Mouse (Mus musculus) lung, postnatal 0 days (tissue): ENCODE measurements around the gene Gm44503. TPM values are rescaled to one million over a fixed set of nuclear protein-coding genes. Genes with fewer than 3 reads are reported as not detected.

ENCODE experiments used
- ATAC-seq: fragments of 200-750 bp; cut with Nextera tagmentation; 2 replicates; pipeline ENCODE4 v1.8.0; 2017; ENCODE audit warnings: moderate library complexity
- DNase-seq: peaks from one replicate; pipeline ENCODE4 v3.0.0-alpha.2; 2016; ENCODE audit warnings: low spot score
- H3K27ac ChIP-seq: fragments of 300-500 bp; sonication (generic); 2 replicates; pipeline ENCODE4 v1.5.1; 2014; ENCODE audit warnings: antibody characterized with exemption, mild to moderate bottlenecking, low read length, mixed read lengths
- H3K27me3 ChIP-seq: fragments of 300-500 bp; sonication (generic); replicated peaks from 2 replicates; pipeline ENCODE4 v1.6.1; 2014; ENCODE audit warnings: low read length, mixed read lengths; ENCODE audit not compliant: insufficient read depth
- H3K36me3 ChIP-seq: fragments of 300-500 bp; sonication (generic); 2 replicates; pipeline ENCODE4 v1.6.1; 2014; ENCODE audit warnings: low read length, mixed read lengths; ENCODE audit not compliant: insufficient read depth
- H3K4me1 ChIP-seq: fragments of 300-500 bp; sonication (generic); 2 replicates; pipeline ENCODE4 v1.6.1; 2014; ENCODE audit warnings: antibody characterized with exemption, low read depth, low read length, mixed read lengths; ENCODE audit not compliant: insufficient read depth
- H3K4me2 ChIP-seq: fragments of 300-500 bp; sonication (generic); replicated peaks from 2 replicates; pipeline ENCODE4 v1.6.1; 2014; ENCODE audit warnings: low read depth, mild to moderate bottlenecking, low read length, moderate library complexity, mixed read lengths
- H3K4me3 ChIP-seq: fragments of 300-500 bp; sonication (generic); 2 replicates; pipeline ENCODE4 v1.5.1; 2014; ENCODE audit warnings: low read depth, low read length
- H3K9ac ChIP-seq: fragments of 300-500 bp; sonication (generic); replicated peaks from 2 replicates; pipeline ENCODE4 v1.6.1; 2014; ENCODE audit warnings: low read depth, mild to moderate bottlenecking
- H3K9me3 ChIP-seq: fragments of 300-500 bp; sonication (generic); 2 replicates; pipeline ENCODE4 v1.6.1; 2016; ENCODE audit warnings: low read length, mixed read lengths
- CTCF ChIP-seq: IDR thresholded peaks from 2 replicates; pipeline ENCODE4 v1.5.1; 2016; ENCODE audit warnings: antibody characterized with exemption, mild to moderate bottlenecking
- EP300 ChIP-seq: IDR thresholded peaks from 2 replicates; pipeline ENCODE4 v1.6.1; 2016; ENCODE audit warnings: antibody characterized with exemption, mild to moderate bottlenecking, control low read depth
- WGBS: fragments of 180-500 bp; shearing (Covaris S2); extraction: QIAGEN DNeasy Blood & Tissue Kit; methylation state at CpG from one replicate; pipeline ENCODE4 v1.1.7; 2014; 5-methylcytosine and 5-hydroxymethylcytosine counted together
- polyA plus RNA-seq: library from polyadenylated mRNA; unstranded; fragments of >200 nt; fragmentation: Nextera tagmentation; extraction: Ambion mirVana; gene quantifications from 2 replicates; pipeline ENCODE4 v1.2.1, GENCODE M21; 2015

Gm44503 gene
- polyA plus RNA-seq, 1 experiment from 2014 or later, result not detected

- H3K36me3 ChIP-seq, result peaks cover 7% of the 10 kb centered on the region; the same call in 1 of the 2 replicates
- no peak overlapping the region for H3K4me2 ChIP-seq
- H3K4me3 ChIP-seq, result no peak overlapping the region
- H3K27ac ChIP-seq, result no peak overlapping the region
- no peaks in the 10 kb centered on the region for H3K27me3 ChIP-seq
- H3K4me1 ChIP-seq, result no peaks in the 10 kb centered on the region
- ATAC-seq (no peak), DNase-seq (no peak)
- no peak for TF ChIP-seq CTCF
- TF ChIP-seq EP300, result no peak
- no peaks in the 10 kb centered on the region for H3K9me3 ChIP-seq
- H3K9ac ChIP-seq, result no peak overlapping the region
Measured at GRCm38 (mm10) chr9:72996167-72996566, 37.5 kb downstream of the Gm44503 start.

- ATAC-seq (no peak), DNase-seq (no peak)
- H3K27ac ChIP-seq, result no peak overlapping the region
- H3K9me3 ChIP-seq, result no peaks in the 10 kb centered on the region
- H3K9ac ChIP-seq, result no peak overlapping the region
- WGBS, result 64% methylated on average over 7 of the region's 7 CpGs
- no peaks in the 10 kb centered on the region for H3K27me3 ChIP-seq
- H3K4me2 ChIP-seq, result no peak overlapping the region
- no peaks in the 10 kb centered on the region for H3K4me1 ChIP-seq
- peaks cover 7% of the 10 kb centered on the region; the same call in 1 of the 2 replicates for H3K36me3 ChIP-seq
- H3K4me3 ChIP-seq, result no peak overlapping the region
- TF ChIP-seq CTCF (no peak), EP300 (no peak)
Measured at GRCm38 (mm10) chr9:72996806-72997205, 38.2 kb downstream of the Gm44503 start.

- DNase-seq (no peak), ATAC-seq (no peak)
- Histone ChIP-seq H3K4me3 (no peak overlapping the region), H3K9ac (no peak overlapping the region), H3K9me3 (no peaks in the 10 kb centered on the region), H3K4me1 (no peaks in the 10 kb centered on the region), H3K4me2 (no peak overlapping the region), H3K36me3 (peaks cover 7% of the 10 kb centered on the region; the same call in 1 of the 2 replicates), H3K27me3 (no peaks in the 10 kb centered on the region), H3K27ac (no peak overlapping the region)
- WGBS, result 62% methylated on average over 2 of the region's 2 CpGs
- TF ChIP-seq EP300 (no peak), CTCF (peak; percentile 30)
Measured at GRCm38 (mm10) chr9:73000487-73000886, 41.8 kb downstream of the Gm44503 start.

GRCm38 (mm10) chr9:73001314-73002011 lies 42.8 kb downstream of the Gm44503 start:
- Histone ChIP-seq H3K4me1 (no peaks in the 10 kb centered on the region), H3K27ac (no peak overlapping the region), H3K4me3 (no peak overlapping the region), H3K4me2 (no peak overlapping the region), H3K9me3 (no peaks in the 10 kb centered on the region), H3K9ac (no peak overlapping the region), H3K36me3 (peaks cover 15% of the 10 kb centered on the region; the same call in 1 of the 2 replicates), H3K27me3 (no peaks in the 10 kb centered on the region)
- DNase-seq (peak; percentile 21), ATAC-seq (no peak)
- WGBS, result 83% methylated on average over 13 of the region's 13 CpGs
- no peak for TF ChIP-seq CTCF
- TF ChIP-seq EP300, result no peak

GRCm38 (mm10) chr9:73002177-73002576 lies 43.5 kb downstream of the Gm44503 start:
- H3K4me1 ChIP-seq, result no peaks in the 10 kb centered on the region

GRCm38 (mm10) chr9:73004076-73004475 lies 45.4 kb downstream of the Gm44503 start:
- 68% methylated on average over 8 of the region's 8 CpGs for WGBS
- Histone ChIP-seq H3K4me3 (no peak overlapping the region), H3K9me3 (no peaks in the 10 kb centered on the region), H3K27me3 (no peaks in the 10 kb centered on the region), H3K4me2 (no peak overlapping the region), H3K27ac (no peak overlapping the region), H3K4me1 (no peaks in the 10 kb centered on the region), H3K36me3 (peaks cover 15% of the 10 kb centered on the region; the same call in 1 of the 2 replicates), H3K9ac (no peak overlapping the region)
- peak; percentile 81 for ATAC-seq
- DNase-seq, result peak; percentile 55
- no peak for TF ChIP-seq EP300
- TF ChIP-seq CTCF, result no peak

More at GRCm38 (mm10) chr9:73002177-73002576, 43.5 kb downstream of the Gm44503 start:
- ATAC-seq, result no peak
- WGBS, result 53% methylated on average over 3 of the region's 3 CpGs
- H3K36me3 ChIP-seq, result peaks cover 15% of the 10 kb centered on the region; the same call in 1 of the 2 replicates
- no peak for DNase-seq
- no peak overlapping the region for H3K9ac ChIP-seq
- H3K4me2 ChIP-seq, result no peak overlapping the region
- H3K9me3 ChIP-seq, result no peaks in the 10 kb centered on the region
- H3K27ac ChIP-seq, result no peak overlapping the region
- no peaks in the 10 kb centered on the region for H3K27me3 ChIP-seq
- H3K4me3 ChIP-seq, result no peak overlapping the region
- TF ChIP-seq EP300 (no peak), CTCF (no peak)
